Mouse (Mus musculus) hindbrain, postnatal 0 days (tissue): ENCODE measurements around the gene Upk3bl. TPM values are rescaled to one million over a fixed set of nuclear protein-coding genes. Genes with fewer than 3 reads are reported as not detected.
"Not testable (repeated sequence)": the region's sequence is repeated elsewhere in the genome, so short reads cannot be mapped to it uniquely, and the experiment has no call there.

Experiments used
- ATAC-seq: fragments of 200-750 bp; cut with Nextera tagmentation; 2 replicates; pipeline ENCODE4 v1.8.0; 2017; ENCODE audit warnings: mild to moderate bottlenecking, moderate TSS enrichment, moderate library complexity
- DNase-seq: peaks from one replicate; pipeline ENCODE4 v3.0.0-alpha.2; 2015; ENCODE audit warnings: low spot score
- H3K27ac ChIP-seq: fragments of 300-500 bp; sonication (generic); 2 replicates; pipeline ENCODE4 v1.5.1; 2014; ENCODE audit warnings: mild to moderate bottlenecking
- H3K27me3 ChIP-seq: fragments of 300-500 bp; sonication (generic); 2 replicates; pipeline ENCODE4 v1.6.1; 2014; ENCODE audit warnings: low read length, mixed read lengths; ENCODE audit not compliant: insufficient read depth
- H3K36me3 ChIP-seq: fragments of 300-500 bp; sonication (generic); 2 replicates; pipeline ENCODE4 v1.6.1; 2014; ENCODE audit warnings: low read length, mixed read lengths; ENCODE audit not compliant: insufficient read depth
- H3K4me1 ChIP-seq: fragments of 300-500 bp; sonication (generic); 2 replicates; pipeline ENCODE4 v1.6.1; 2014; ENCODE audit warnings: antibody characterized with exemption, low read length, mixed read lengths; ENCODE audit not compliant: insufficient read depth
- H3K4me2 ChIP-seq: fragments of 300-500 bp; sonication (generic); 2 replicates; pipeline ENCODE4 v1.6.1; 2014; ENCODE audit warnings: low read depth, mild to moderate bottlenecking, low read length, moderate library complexity, mixed read lengths
- H3K4me3 ChIP-seq: fragments of 300-500 bp; sonication (generic); 2 replicates; pipeline ENCODE4 v1.5.1; 2014; ENCODE audit warnings: low read length
- H3K9ac ChIP-seq: fragments of 300-500 bp; sonication (generic); replicated peaks from 2 replicates; pipeline ENCODE4 v1.6.1; 2014; ENCODE audit warnings: mild to moderate bottlenecking, low read length, moderate library complexity, mixed read lengths
- H3K9me3 ChIP-seq: fragments of 300-500 bp; sonication (generic); 2 replicates; pipeline ENCODE4 v1.6.1; 2016; ENCODE audit warnings: low read length, mixed read lengths
- CTCF ChIP-seq: IDR thresholded peaks from 2 replicates; pipeline ENCODE4 v1.5.1; 2016; ENCODE audit warnings: antibody characterized with exemption, control low read depth, low read depth
- WGBS: fragments of 180-500 bp; shearing (Covaris S2); extraction: QIAGEN DNeasy Blood & Tissue Kit; methylation state at CpG from one replicate; pipeline ENCODE4 v1.1.7; 2014; 5-methylcytosine and 5-hydroxymethylcytosine counted together
- polyA plus RNA-seq: library from polyadenylated mRNA; unstranded; fragments of >200 nt; fragmentation: Nextera tagmentation; extraction: Ambion mirVana; gene quantifications from 2 replicates; pipeline ENCODE4 v1.2.1, GENCODE M21; 2015
- total RNA-seq: library from RNA; depleted of rRNA; stranded (reverse); fragments of >200 nt; gene quantifications from 2 replicates; pipeline ENCODE4 v1.2.3, GENCODE M21; 2014

Upk3bl gene
- total and polyA plus RNA-seq, 2 experiments from 2014 or later = 0.14 TPM; not detected in 1

DNA sequence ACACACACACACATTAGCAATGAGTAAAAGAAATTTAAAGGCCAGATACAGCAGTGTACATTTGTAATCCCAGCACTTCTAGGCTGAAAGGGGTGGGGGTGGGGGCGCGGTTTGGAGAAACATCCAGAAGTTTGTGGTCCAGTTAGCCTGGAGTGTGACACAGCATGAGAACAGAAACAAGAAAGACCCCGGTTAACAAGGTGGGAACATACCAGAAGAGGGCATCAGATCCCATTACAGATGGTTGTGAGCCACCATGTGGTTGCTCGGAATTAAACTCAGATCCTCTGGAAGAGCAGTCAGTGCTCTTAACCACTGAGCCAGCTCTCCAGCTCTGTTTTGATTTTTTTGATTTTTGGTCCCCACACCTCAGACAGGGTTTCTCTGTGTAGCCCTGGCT, 1.8 kb downstream of the Upk3bl start:
- Histone ChIP-seq H3K4me3 (no peak overlapping the region), H3K4me1 (peaks cover 9% of the 10 kb centered on the region; the same call in 1 of the 2 replicates), H3K27ac (no peak overlapping the region), H3K9ac (no peak overlapping the region), H3K4me2 (no peak overlapping the region), H3K36me3 (no peaks in the 10 kb centered on the region), H3K27me3 (no peaks in the 10 kb centered on the region), H3K9me3 (no peaks in the 10 kb centered on the region)
- peak; percentile 33 for TF ChIP-seq CTCF
- WGBS = 33% methylated on average over 4 of the region's 4 CpGs
- no peak for ATAC-seq
- DNase-seq = no peak

DNA sequence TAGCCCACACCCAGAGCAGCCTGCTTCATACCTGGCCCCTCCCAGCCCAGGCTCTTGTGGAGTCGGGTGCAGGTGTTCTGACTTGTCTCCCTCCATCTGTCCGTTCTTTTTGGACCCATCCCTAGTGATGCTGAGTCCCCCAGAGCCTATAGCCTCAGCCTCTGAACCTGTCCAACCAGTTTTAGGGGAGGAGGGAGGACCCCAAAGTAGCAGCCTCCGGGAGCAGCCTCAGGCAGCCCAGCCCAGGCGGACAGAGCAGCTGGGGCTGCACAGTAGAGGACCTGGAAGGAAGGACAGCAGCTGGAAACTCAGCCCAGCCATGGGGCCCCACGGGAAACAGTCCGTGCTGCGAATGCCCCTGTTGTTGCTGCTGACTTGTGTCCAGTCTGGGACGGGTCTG, 2.8 kb downstream of the Upk3bl start:
- H3K4me1 ChIP-seq = peaks cover under 1% of the 10 kb centered on the region; the same call in 1 of the 2 replicates
- H3K36me3 ChIP-seq = no peaks in the 10 kb centered on the region
- H3K4me2 ChIP-seq = no peak overlapping the region
- no peak for TF ChIP-seq CTCF
- no peaks in the 10 kb centered on the region for H3K9me3 ChIP-seq
- WGBS = 34% methylated on average over 8 of the region's 8 CpGs
- no peaks in the 10 kb centered on the region for H3K27me3 ChIP-seq
- no peak overlapping the region for H3K4me3 ChIP-seq
- ATAC-seq = no peak
- no peak overlapping the region for H3K9ac ChIP-seq
- no peak overlapping the region for H3K27ac ChIP-seq
- DNase-seq = no peak

DNA sequence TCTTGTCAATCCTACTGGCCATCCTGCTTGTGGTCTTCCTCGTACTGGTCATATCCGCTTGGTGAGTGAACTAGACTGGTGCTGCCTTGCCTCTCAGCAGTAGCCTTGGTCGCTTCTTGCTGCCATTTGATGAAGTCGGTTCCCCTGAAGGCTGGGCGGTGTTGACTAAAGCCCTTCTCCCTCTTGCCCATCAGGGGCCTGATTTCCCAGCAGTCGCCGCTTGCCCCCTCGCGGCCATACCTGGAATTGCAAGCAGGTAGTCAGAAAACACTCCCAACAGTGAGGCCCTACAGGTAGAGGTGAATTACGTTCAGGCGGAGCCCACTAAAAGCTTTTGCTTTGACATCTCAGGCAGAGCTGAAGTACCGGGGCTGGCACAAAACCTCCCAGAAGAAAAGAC, 7.3 kb downstream of the Upk3bl start:
- H3K27ac ChIP-seq = no peak overlapping the region
- H3K4me1 ChIP-seq = no peaks in the 10 kb centered on the region; the same call in 1 of the 2 replicates
- H3K36me3 ChIP-seq = no peaks in the 10 kb centered on the region
- H3K27me3 ChIP-seq = no peaks in the 10 kb centered on the region; the same call in 1 of the 2 replicates
- DNase-seq = peak; percentile 75
- WGBS = 10% methylated on average over 12 of the region's 12 CpGs
- TF ChIP-seq CTCF = peak; percentile 98
- H3K9ac ChIP-seq = no peak overlapping the region
- ATAC-seq = peak; percentile 51; the same call in 1 of the 2 replicates
- no peak overlapping the region for H3K4me3 ChIP-seq
- H3K4me2 ChIP-seq = no peak overlapping the region
- H3K9me3 ChIP-seq = no peaks in the 10 kb centered on the region

DNA sequence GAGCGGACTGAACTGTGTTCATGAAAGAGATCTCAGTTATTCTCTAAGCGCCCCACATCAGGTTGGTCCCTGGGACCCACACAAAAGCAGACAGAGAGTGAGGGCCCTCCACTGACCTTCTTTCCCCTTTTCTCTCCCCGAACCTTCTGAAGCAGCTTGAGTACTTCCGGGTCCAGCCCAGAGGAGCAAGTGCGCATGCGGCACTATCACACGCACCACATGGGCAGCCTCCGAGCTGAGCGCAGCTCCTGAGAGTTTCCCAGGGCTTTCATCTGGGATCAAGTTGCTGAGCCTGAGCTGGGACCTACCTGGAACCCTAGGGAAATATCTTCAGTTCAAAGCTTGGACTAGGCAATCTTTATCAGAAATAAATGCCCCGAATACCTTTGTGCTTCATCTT, 9.6 kb downstream of the Upk3bl start:
- H3K4me1 ChIP-seq = no peaks in the 10 kb centered on the region; the same call in 1 of the 2 replicates
- no peaks in the 10 kb centered on the region for H3K9me3 ChIP-seq
- H3K36me3 ChIP-seq = no peaks in the 10 kb centered on the region
- no peak overlapping the region for H3K4me3 ChIP-seq
- H3K27ac ChIP-seq = no peak overlapping the region
- DNase-seq (no peak), ATAC-seq (no peak)
- TF ChIP-seq CTCF = no peak
- H3K4me2 ChIP-seq = no peak overlapping the region
- H3K27me3 ChIP-seq = no peaks in the 10 kb centered on the region; the same call in 1 of the 2 replicates
- WGBS = 89% methylated on average over 10 of the region's 10 CpGs
- H3K9ac ChIP-seq = no peak overlapping the region

DNA sequence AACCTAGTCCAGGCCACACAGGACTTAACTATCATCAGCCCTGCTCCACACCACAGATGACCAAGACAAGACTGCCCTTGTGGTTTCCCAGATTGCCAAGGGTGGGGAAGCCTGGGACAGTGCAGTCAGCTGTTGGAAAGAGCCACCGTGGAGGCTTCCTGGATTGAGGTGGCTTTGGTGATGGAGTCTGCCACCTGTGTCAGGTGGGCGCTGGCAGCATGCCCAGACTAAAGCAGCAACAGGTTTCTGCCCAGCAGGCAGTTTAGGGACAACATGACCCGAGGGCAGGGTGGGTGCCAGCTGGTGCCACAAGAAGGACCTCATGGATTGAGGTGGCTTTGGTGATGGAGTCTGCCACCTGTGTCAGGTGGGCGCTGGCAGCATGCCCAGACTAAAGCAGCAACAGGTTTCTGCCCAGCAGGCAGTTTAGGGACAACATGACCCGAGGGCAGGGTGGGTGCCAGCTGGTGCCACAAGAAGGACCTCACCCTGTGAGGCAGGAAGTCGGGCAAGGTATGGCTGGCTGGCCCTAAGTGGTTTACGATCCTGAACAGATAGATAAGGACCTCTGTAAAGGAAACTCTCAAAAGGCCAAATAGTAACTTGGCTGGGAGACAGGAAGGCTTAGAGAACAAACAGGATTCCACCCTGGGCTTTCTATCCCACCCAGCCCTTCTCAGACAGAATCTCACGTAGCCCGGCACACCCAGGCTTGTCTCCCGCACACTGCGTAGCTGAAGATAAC, 12.3 kb downstream of the Upk3bl start:
- not testable (repeated sequence) for DNase-seq, H3K4me3 ChIP-seq, H3K4me2 ChIP-seq, H3K27ac ChIP-seq, H3K36me3 ChIP-seq, H3K4me1 ChIP-seq, ATAC-seq, H3K27me3 ChIP-seq, H3K9ac ChIP-seq, H3K9me3 ChIP-seq
- WGBS = 69% methylated on average over 11 of the region's 11 CpGs

DNA sequence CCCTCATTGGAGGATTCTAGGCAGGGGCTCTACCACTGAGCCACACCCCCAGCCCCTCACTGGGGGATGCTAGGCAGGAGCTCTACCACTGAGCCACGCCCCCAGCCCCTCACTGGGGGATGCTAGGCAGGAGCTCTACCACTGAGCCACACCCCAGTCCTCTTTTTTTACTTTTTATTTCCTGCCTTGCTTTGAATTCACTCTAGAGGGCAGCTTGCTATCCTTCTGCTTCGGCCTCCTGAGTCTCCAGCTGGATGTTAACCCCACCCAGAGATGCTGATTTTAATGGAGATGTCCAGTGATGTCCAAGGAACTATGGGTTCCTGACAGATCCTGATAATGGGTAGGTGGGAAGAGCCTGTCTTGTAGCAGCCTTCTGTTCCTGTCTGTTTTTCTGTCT, 15.1 kb downstream of the Upk3bl start:
- Histone ChIP-seq H3K4me3 (no peak overlapping the region), H3K27me3 (no peaks in the 10 kb centered on the region; the same call in 1 of the 2 replicates), H3K4me1 (no peaks in the 10 kb centered on the region), H3K36me3 (no peaks in the 10 kb centered on the region), H3K9me3 (no peaks in the 10 kb centered on the region), H3K9ac (no peak overlapping the region), H3K27ac (no peak overlapping the region), H3K4me2 (no peak overlapping the region)
- no peak for DNase-seq
- WGBS = 80% methylated on average over 2 of the region's 2 CpGs
- no peak for ATAC-seq
- no peak for TF ChIP-seq CTCF

DNA sequence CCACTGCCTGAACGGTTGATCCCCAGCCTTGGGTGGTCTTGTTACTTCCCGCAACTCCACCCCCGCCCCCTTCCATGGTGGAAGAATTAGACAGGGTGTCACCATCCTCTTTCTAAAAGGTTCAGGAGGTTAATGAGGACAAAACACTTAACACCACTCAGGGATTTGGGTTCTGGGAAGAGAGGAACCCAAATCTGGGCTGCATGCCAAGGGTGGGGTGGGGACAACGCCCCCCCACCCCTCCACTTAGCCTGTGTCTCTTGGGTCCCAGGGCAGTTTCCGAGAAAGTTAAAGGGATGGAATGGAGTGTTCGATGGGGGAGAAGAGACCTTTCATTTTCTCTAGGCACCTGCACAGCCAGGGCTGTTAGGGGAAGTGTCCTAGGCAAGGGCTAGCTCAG, 18.8 kb downstream of the Upk3bl start:
- no peak for TF ChIP-seq CTCF
- Histone ChIP-seq H3K27me3 (no peaks in the 10 kb centered on the region), H3K9me3 (no peaks in the 10 kb centered on the region), H3K4me3 (no peak overlapping the region), H3K9ac (no peak overlapping the region), H3K27ac (no peak overlapping the region), H3K4me2 (no peak overlapping the region), H3K4me1 (no peaks in the 10 kb centered on the region), H3K36me3 (no peaks in the 10 kb centered on the region)
- DNase-seq = no peak
- WGBS = 59% methylated on average over 6 of the region's 6 CpGs
- ATAC-seq = no peak
